Mouse (Mus musculus): ENCODE results near the gene Mtfmt. TPM values are rescaled to one million over a fixed set of nuclear protein-coding genes. Genes with fewer than 3 reads are reported as not detected.

Mtfmt gene
- polyA plus RNA-seq, 1 experiment = 22.4 TPM

- no peaks in the 10 kb centered on the region for H3K9me3 ChIP-seq (replicated peaks; ENCODE audit: control insufficient read depth, insufficient read depth, low read length, poor library complexity, severe bottlenecking)
- no peaks in the 10 kb centered on the region for H3K36me3 ChIP-seq (ENCODE audit: control insufficient read depth, insufficient read depth, low read length, poor library complexity, severe bottlenecking)
- no peak overlapping the region for H3K9ac ChIP-seq (ENCODE audit: low read depth, poor library complexity, severe bottlenecking)
- no peak overlapping the region for H3K4me3 ChIP-seq (ENCODE audit: low read depth, low read length)
- no peaks in the 10 kb centered on the region for H3K4me1 ChIP-seq (ENCODE audit: control insufficient read depth, insufficient read depth, low read length)
- no peak for TF ChIP-seq EP300 (IDR thresholded peaks at IDR 0.05; ENCODE audit: insufficient read depth, low read depth, low read length)
- no peak for TF ChIP-seq CTCF (IDR thresholded peaks at IDR 0.05; ENCODE audit: low read depth, low read length)
- TF ChIP-seq POLR2A (IDR thresholded peaks at IDR 0.05; ENCODE audit: insufficient read depth, low read length) = no peak
- no peaks in the 10 kb centered on the region for H3K27me3 ChIP-seq (ENCODE audit: control insufficient read depth, insufficient read depth, low read length, poor library complexity, severe bottlenecking)
- no peak overlapping the region for H3K27ac ChIP-seq (ENCODE audit: insufficient read depth, low read length)
These were observed 28.3 kb upstream of the Mtfmt start for GRCm38 (mm10) chr9:65407327-65407726.

- H3K4me1 ChIP-seq (ENCODE audit: control insufficient read depth, insufficient read depth, low read length) = no peaks in the 10 kb centered on the region
- TF ChIP-seq CTCF (IDR thresholded peaks at IDR 0.05; ENCODE audit: low read depth, low read length) (no peak), EP300 (IDR thresholded peaks at IDR 0.05; ENCODE audit: insufficient read depth, low read depth, low read length) (no peak), POLR2A (IDR thresholded peaks at IDR 0.05; ENCODE audit: insufficient read depth, low read length) (no peak)
- H3K36me3 ChIP-seq (ENCODE audit: control insufficient read depth, insufficient read depth, low read length, poor library complexity, severe bottlenecking) = no peaks in the 10 kb centered on the region
- H3K9ac ChIP-seq (ENCODE audit: low read depth, poor library complexity, severe bottlenecking) = no peak overlapping the region
- no peaks in the 10 kb centered on the region for H3K9me3 ChIP-seq (replicated peaks; ENCODE audit: control insufficient read depth, insufficient read depth, low read length, poor library complexity, severe bottlenecking)
- H3K4me3 ChIP-seq (ENCODE audit: low read depth, low read length) = no peak overlapping the region
- H3K27ac ChIP-seq (ENCODE audit: insufficient read depth, low read length) = no peak overlapping the region
- no peaks in the 10 kb centered on the region for H3K27me3 ChIP-seq (ENCODE audit: control insufficient read depth, insufficient read depth, low read length, poor library complexity, severe bottlenecking)
These were observed 27.7 kb upstream of the Mtfmt start for GRCm38 (mm10) chr9:65407861-65408260.

GRCm38 (mm10) chr9:65408871-65409295, 26.7 kb upstream of the Mtfmt start:
- Histone ChIP-seq H3K9ac (ENCODE audit: low read depth, poor library complexity, severe bottlenecking) (no peak overlapping the region), H3K27me3 (ENCODE audit: control insufficient read depth, insufficient read depth, low read length, poor library complexity, severe bottlenecking) (no peaks in the 10 kb centered on the region), H3K27ac (ENCODE audit: insufficient read depth, low read length) (no peak overlapping the region), H3K4me3 (ENCODE audit: low read depth, low read length) (no peak overlapping the region), H3K4me1 (ENCODE audit: control insufficient read depth, insufficient read depth, low read length) (no peaks in the 10 kb centered on the region), H3K36me3 (ENCODE audit: control insufficient read depth, insufficient read depth, low read length, poor library complexity, severe bottlenecking) (no peaks in the 10 kb centered on the region), H3K9me3 (replicated peaks; ENCODE audit: control insufficient read depth, insufficient read depth, low read length, poor library complexity, severe bottlenecking) (no peaks in the 10 kb centered on the region)
- TF ChIP-seq CTCF (IDR thresholded peaks at IDR 0.05; ENCODE audit: low read depth, low read length) (no peak), POLR2A (IDR thresholded peaks at IDR 0.05; ENCODE audit: insufficient read depth, low read length) (no peak), EP300 (IDR thresholded peaks at IDR 0.05; ENCODE audit: insufficient read depth, low read depth, low read length) (no peak)

GRCm38 (mm10) chr9:65410378-65410777, 25.2 kb upstream of the Mtfmt start:
- H3K4me1 ChIP-seq (ENCODE audit: control insufficient read depth, insufficient read depth, low read length) = no peaks in the 10 kb centered on the region
- H3K9ac ChIP-seq (ENCODE audit: low read depth, poor library complexity, severe bottlenecking) = no peak overlapping the region
- H3K4me3 ChIP-seq (ENCODE audit: low read depth, low read length) = no peak overlapping the region
- no peaks in the 10 kb centered on the region for H3K27me3 ChIP-seq (ENCODE audit: control insufficient read depth, insufficient read depth, low read length, poor library complexity, severe bottlenecking)
- H3K36me3 ChIP-seq (ENCODE audit: control insufficient read depth, insufficient read depth, low read length, poor library complexity, severe bottlenecking) = no peaks in the 10 kb centered on the region
- no peak for TF ChIP-seq CTCF (IDR thresholded peaks at IDR 0.05; ENCODE audit: low read depth, low read length)
- no peak for TF ChIP-seq EP300 (IDR thresholded peaks at IDR 0.05; ENCODE audit: insufficient read depth, low read depth, low read length)
- TF ChIP-seq POLR2A (IDR thresholded peaks at IDR 0.05; ENCODE audit: insufficient read depth, low read length) = no peak
- H3K9me3 ChIP-seq (replicated peaks; ENCODE audit: control insufficient read depth, insufficient read depth, low read length, poor library complexity, severe bottlenecking) = no peaks in the 10 kb centered on the region
- H3K27ac ChIP-seq (ENCODE audit: insufficient read depth, low read length) = no peak overlapping the region

GRCm38 (mm10) chr9:65411326-65411725, 24.3 kb upstream of the Mtfmt start:
- Histone ChIP-seq H3K9me3 (replicated peaks; ENCODE audit: control insufficient read depth, insufficient read depth, low read length, poor library complexity, severe bottlenecking) (no peaks in the 10 kb centered on the region), H3K36me3 (ENCODE audit: control insufficient read depth, insufficient read depth, low read length, poor library complexity, severe bottlenecking) (no peaks in the 10 kb centered on the region), H3K4me3 (ENCODE audit: low read depth, low read length) (no peak overlapping the region), H3K27ac (ENCODE audit: insufficient read depth, low read length) (no peak overlapping the region), H3K4me1 (ENCODE audit: control insufficient read depth, insufficient read depth, low read length) (no peaks in the 10 kb centered on the region), H3K27me3 (ENCODE audit: control insufficient read depth, insufficient read depth, low read length, poor library complexity, severe bottlenecking) (no peaks in the 10 kb centered on the region), H3K9ac (ENCODE audit: low read depth, poor library complexity, severe bottlenecking) (no peak overlapping the region)
- TF ChIP-seq EP300 (IDR thresholded peaks at IDR 0.05; ENCODE audit: insufficient read depth, low read depth, low read length) (no peak), CTCF (IDR thresholded peaks at IDR 0.05; ENCODE audit: low read depth, low read length) (no peak), POLR2A (IDR thresholded peaks at IDR 0.05; ENCODE audit: insufficient read depth, low read length) (no peak)

- H3K27ac ChIP-seq (ENCODE audit: insufficient read depth, low read length) = no peak overlapping the region
- no peaks in the 10 kb centered on the region for H3K36me3 ChIP-seq (ENCODE audit: control insufficient read depth, insufficient read depth, low read length, poor library complexity, severe bottlenecking)
- no peaks in the 10 kb centered on the region for H3K4me1 ChIP-seq (ENCODE audit: control insufficient read depth, insufficient read depth, low read length)
- no peak overlapping the region for H3K9ac ChIP-seq (ENCODE audit: low read depth, poor library complexity, severe bottlenecking)
- H3K4me3 ChIP-seq (ENCODE audit: low read depth, low read length) = no peak overlapping the region
- no peak for TF ChIP-seq CTCF (IDR thresholded peaks at IDR 0.05; ENCODE audit: low read depth, low read length)
- no peak for TF ChIP-seq POLR2A (IDR thresholded peaks at IDR 0.05; ENCODE audit: insufficient read depth, low read length)
- no peak for TF ChIP-seq EP300 (IDR thresholded peaks at IDR 0.05; ENCODE audit: insufficient read depth, low read depth, low read length)
- H3K9me3 ChIP-seq (replicated peaks; ENCODE audit: control insufficient read depth, insufficient read depth, low read length, poor library complexity, severe bottlenecking) = no peaks in the 10 kb centered on the region
- no peaks in the 10 kb centered on the region for H3K27me3 ChIP-seq (ENCODE audit: control insufficient read depth, insufficient read depth, low read length, poor library complexity, severe bottlenecking)
These were observed 17.8 kb upstream of the Mtfmt start for GRCm38 (mm10) chr9:65417738-65418137.
